ENCODE assay signal across 17 mouse cellular contexts in genomic region chr7:99185405-99185804, GRCm38 (mm10).
"Had no signal": no experiment of that assay in that cellular context is flagged by ENCODE, and none has a peak within 500 bp of the region (broad histone marks: within the 10 kb centered on the region; RNA-seq: fewer than 3 reads in every experiment).

No protein-coding gene starts in this region.

- H3K4me3 ChIP-seq: lung, embryonic 15.5 days; megakaryocyte, embryonic 14.5 days; midbrain, embryonic 13.5 days; midbrain, embryonic 15.5 days; neural tube, embryonic 12.5 days; stomach, embryonic 15.5 days had no signal

- H3K27me3 ChIP-seq: lung, embryonic 15.5 days; stomach, embryonic 15.5 days had no signal

- ATAC-seq: liver, postnatal 0 days; lung, postnatal 0 days; midbrain, embryonic 13.5 days; midbrain, embryonic 15.5 days had no signal

- H3K36me3 ChIP-seq: lung, embryonic 15.5 days; midbrain, embryonic 13.5 days; midbrain, embryonic 15.5 days; neural tube, embryonic 12.5 days; stomach, embryonic 15.5 days had no signal

- H3K4me1 ChIP-seq: neural tube, embryonic 12.5 days had no signal

- DNase-seq: liver, postnatal 0 days; lung, adult 2 months; lung, postnatal 14 days; lung, postnatal 36 days; right cerebral cortex, postnatal 14 days; thymus, adult 2 months; thymus, postnatal 25 days; thymus, postnatal 4 days had no signal

- H3K27ac ChIP-seq: lung, embryonic 15.5 days; macrophage; midbrain, embryonic 13.5 days; midbrain, embryonic 15.5 days; neural tube, embryonic 12.5 days; stomach, embryonic 15.5 days; stomach, postnatal 0 days had no signal
